Mouse (Mus musculus) embryonic stem cell, embryonic (primary cell): ENCODE data around the gene Spata2l.

Experiments used
- CTCF ChIA-PET, 4 experiments: fragments of 300-600 bp in 2 of 4; fragments of 350-600 bp in 2 of 4; sonication (Branson Sonifier 250); formaldehyde crosslinking; loops; one replicate each; lab custom pipeline; 2022; ENCODE audit warnings: inconsistent platforms in 2 of 4; lab: Charles Lee
- POLR2A ChIA-PET, 4 experiments: fragments of 300-600 bp in 2 of 4; fragments of 350-600 bp in 2 of 4; sonication (Branson Sonifier 250); formaldehyde crosslinking; loops; one replicate each; lab custom pipeline; 2022; ENCODE audit warnings: antibody characterized with exemption in 4 of 4, inconsistent platforms in 1 of 4; lab: Charles Lee

Gene Spata2l

DNA sequence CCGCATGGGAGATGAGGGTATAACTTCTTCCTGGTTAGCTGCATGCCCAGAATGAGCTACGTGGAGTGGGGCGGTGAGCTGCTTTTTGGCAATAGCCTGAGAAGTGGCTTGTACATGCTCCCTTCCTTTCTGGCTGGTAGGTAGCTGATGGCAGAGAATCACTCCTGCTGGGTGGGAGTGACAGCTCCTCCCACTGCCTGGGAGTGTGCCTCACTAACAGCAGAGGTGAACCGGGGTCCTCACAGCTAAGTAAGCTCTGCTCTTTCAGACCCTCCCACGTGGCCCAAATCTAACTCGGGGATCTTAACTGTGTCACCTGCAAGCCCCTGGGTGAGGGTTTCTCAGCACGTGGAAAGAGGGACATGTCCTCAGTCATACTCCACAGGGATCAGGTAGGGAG, 3.5 kb downstream of the Spata2l start:
- ChIA-PET POLR2A (interaction anchor here in 3 of 4 experiments (0.5 to 9.1 kb wide), 18 partner anchors 8 to 646 kb away, joined by 3 to 53 read pairs (median 8); partner anchors contain the start of genes Cdk10 (in 2 of the 3), Chmp1a (in 2 of the 3), Spata33 (in 2 of the 3) and Vps9d1 (in 1 of the 3)), CTCF (interaction anchor here (0.8 to 3.5 kb wide), 14 partner anchors 8 to 210 kb away, joined by 3 to 19 read pairs (median 5); partner anchors contain the start of genes Chmp1a (in 2 of the 4) and Spata33 (in 2 of the 4))

- ChIA-PET CTCF (interaction anchor here in 3 of 4 experiments (0.5 to 3.5 kb wide), 13 partner anchors 8 to 297 kb away, joined by 3 to 19 read pairs (median 4); partner anchors contain the start of genes Chmp1a (in 3 of the 3) and Spata33 (in 3 of the 3)), POLR2A (interaction anchor here in 3 of 4 experiments (0.5 to 9.1 kb wide), 12 partner anchors 12 to 124 kb away, joined by 3 to 53 read pairs (median 5); partner anchors contain the start of genes Chmp1a (in 2 of the 3), Spata33 (in 2 of the 3), Vps9d1 (in 1 of the 3) and Zfp276 (in 1 of the 3))
Observed at GRCm38 (mm10) chr8:123231742-123232141, 4.3 kb downstream of the Spata2l start.

- ChIA-PET POLR2A (interaction anchor here in 2 of 4 experiments (1.1 to 1.6 kb wide), 2 partner anchors 9 to 124 kb away, joined by 3 to 6 read pairs; no protein-coding TSS in a partner anchor), CTCF (interaction anchor here in 1 of 4 experiments (1.5 kb wide), 1 partner anchor 18 kb away, joined by 4 read pairs; the partner anchor contains the start of genes Chmp1a and Spata33)
Observed at GRCm38 (mm10) chr8:123230326-123230725, 5.7 kb downstream of the Spata2l start.

GRCm38 (mm10) chr8:123228416-123228815, 7.6 kb downstream of the Spata2l start:
- ChIA-PET POLR2A (interaction anchor here in 1 of 4 experiments (1.3 kb wide), 2 partner anchors 12 to 16 kb away, joined by 3 to 5 read pairs; partner anchors contain the start of genes Chmp1a and Spata33), CTCF (no interaction called here)

DNA sequence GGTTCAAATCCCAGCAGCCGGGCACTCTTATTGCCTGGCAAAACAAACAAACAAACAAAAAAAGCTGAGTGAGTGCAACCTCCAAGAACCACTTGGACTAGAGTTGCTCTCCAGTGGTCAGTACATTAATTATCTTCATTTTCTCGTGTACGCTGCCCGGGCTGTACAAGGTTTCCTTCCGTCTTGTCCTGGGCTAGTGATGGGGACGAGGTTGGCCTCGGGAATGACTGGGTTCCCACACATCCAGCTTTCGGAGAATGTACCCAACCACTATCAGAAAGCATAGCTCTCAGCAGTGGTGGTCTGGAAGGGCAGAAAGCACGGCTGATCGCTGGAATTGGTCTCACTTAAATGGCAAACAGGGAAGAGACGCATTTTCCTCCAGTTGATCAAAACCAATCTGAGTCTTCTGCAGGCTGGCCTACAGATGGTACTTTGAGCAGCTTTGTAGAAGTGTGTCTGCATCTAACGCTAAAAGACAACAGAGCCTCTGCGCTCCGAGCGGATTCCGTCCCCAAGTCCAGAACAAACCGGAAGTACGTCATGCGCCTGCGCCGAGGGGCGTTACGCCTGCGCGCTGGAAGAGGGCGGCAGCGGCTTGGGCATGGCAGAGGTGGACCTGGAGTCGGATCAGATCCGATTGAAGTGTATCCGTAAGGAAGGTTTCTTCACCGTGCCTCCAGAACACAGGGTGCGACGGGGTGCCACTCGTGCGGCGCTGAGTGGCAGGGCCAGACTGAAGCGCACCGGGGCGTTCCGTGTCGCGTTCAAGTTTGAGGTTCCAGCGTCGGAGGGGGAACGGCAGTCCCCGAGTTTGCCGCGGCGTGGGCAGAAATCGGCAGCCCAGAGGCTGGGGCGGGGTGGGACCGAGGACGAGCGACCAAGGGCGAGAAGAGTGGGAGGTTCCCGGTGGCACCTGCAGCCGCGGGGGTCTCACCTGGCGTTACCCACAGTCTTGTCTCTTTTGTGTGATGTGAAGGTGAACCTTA, 11.5 kb downstream of the Spata2l start, which contains the start of gene Cdk10:
Cdk10 (plus strand) TSS at position 565 of the 989 bp plus-strand sequence.
- POLR2A ChIA-PET, result interaction anchor here in 3 of 4 experiments (0.6 to 3.7 kb wide), 21 partner anchors 8 to 294 kb away, joined by 3 to 30 read pairs (median 4); partner anchors contain the start of genes Chmp1a (in 3 of the 3), Spata2l (in 3 of the 3), Spata33 (in 3 of the 3) and Gas8 (in 1 of the 3)

GRCm38 (mm10) chr8:123220917-123221316, 15.1 kb downstream of the Spata2l start:
- POLR2A ChIA-PET, result interaction anchor here (0.5 to 2.5 kb wide), 11 partner anchors 9 to 407 kb away, joined by 3 to 16 read pairs (median 3); partner anchors contain the start of genes Spata2l (in 2 of the 4), Chmp1a (in 1 of the 4), Spata33 (in 1 of the 4) and Zfp276 (in 1 of the 4)
- CTCF ChIA-PET, result interaction anchor here in 3 of 4 experiments (0.5 to 1.3 kb wide), 8 partner anchors 8 to 769 kb away, joined by 3 to 9 read pairs (median 4); partner anchors contain the start of genes Chmp1a (in 1 of the 3) and Spata33 (in 1 of the 3)

More for the DNA sequence above, 11.5 kb downstream of the Spata2l start, which contains the start of gene Cdk10:
- CTCF ChIA-PET, result interaction anchor here in 3 of 4 experiments (0.6 to 1.9 kb wide), 7 partner anchors 9 to 86 kb away, joined by 3 to 6 read pairs (median 4); partner anchors contain the start of genes Chmp1a (in 2 of the 3), Spata33 (in 2 of the 3) and Spata2l (in 1 of the 3)

DNA sequence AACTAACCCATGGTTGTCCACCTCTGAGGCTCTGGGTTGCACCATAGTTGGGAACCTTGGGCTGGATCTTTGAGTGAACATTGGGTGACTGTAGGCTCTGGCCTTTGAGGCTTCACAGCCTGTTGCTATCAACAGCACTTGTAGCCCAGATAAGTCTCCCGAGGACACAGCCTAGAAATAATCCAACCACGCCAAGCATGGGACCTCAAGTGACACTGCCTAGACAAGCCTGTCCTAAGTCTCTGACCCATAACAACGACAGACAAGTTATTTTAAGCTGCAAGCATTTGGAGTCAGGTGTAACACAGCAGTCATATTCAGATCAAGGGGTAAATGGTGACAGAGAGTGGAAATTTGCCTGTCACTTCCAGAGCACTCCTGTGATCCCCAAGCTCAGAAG, 20.6 kb downstream of the Spata2l start:
- CTCF ChIA-PET, result no interaction called here
- POLR2A ChIA-PET, result interaction anchor here in 1 of 4 experiments (1.0 kb wide), 2 partner anchors 9 to 107 kb away, joined by 3 to 4 read pairs; partner anchors contain the start of gene Cdk10

DNA sequence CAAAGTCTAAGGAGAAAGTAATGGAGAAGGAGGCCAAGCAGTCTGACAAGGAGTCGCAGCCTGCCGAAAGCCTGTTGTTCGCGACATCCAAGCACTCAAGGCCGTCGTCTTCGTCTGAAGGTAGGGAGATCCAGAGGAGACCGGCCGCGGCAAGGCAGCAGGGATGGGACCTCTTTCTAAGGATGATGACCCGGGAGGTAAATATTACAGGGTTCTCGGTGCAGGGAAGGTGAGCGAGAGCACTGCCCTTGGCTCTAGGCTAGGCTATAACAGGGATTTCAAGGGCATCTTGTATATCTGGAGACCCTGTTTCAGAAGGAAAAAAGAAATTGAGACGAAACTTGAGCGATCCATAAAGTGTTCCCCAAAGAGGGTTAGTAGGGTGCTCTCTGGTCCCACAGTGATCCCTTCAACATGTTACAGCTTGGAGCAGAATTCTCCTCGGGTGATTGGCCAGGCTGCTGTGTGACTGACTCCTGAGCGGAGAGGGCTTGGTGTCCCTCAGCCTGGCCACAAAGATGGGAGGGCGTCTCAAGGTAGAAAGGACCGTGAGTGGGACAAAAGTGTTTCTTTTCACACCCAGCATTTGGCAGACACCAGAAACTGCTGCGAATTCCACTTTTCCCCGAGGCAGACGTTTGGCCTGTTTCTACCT, 22.8 kb downstream of the Spata2l start:
- POLR2A ChIA-PET, result interaction anchor here (0.5 to 3.1 kb wide), 104 partner anchors 8 to 770 kb away, joined by 3 to 48 read pairs (median 4); partner anchors contain the start of genes Cdk10 (in 3 of the 4), Spata2l (in 3 of the 4), Dpep1 (in 2 of the 4) and Tcf25 (in 2 of the 4)

DNA sequence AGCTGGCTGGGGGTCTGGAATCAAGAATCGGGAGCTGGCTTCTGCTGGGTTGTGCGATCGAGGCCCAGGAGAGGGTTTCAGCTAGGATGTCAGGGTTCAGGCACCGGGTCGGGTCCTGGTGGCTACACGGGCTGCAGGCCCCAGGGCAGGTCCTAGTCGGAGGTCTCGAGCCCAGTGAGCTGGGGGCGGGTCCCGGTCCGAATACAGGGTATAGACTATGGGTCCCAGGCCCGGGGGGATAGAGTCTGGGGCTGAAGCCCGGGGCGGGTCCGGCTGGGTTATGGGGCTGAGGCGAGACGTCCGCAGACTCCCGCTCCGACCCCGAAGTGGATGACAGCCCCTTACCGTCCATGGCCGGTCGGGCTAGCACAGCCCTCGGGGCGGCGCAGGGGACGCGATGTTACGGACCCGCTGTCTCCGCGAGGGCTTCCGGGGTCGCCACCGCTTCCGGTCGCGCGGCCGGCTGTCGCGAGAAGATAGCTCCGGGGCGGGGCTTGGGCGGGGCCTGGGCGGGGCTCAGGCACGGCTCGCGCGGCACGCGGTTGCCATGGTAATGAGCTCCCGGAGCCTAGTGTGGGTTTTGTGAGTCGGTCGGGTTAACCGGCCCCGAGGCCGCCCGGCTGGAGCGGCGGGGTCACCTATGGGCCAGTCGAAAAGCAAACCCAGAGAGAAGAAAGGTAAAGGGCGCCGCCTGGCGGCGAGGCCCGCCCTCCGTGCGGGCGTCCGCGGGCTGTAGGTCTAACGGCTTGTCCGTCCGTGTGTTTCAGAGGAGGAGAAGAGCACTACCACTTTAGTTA, 23.5 kb downstream of the Spata2l start, which contains the start of the genes Chmp1a and Spata33:
Chmp1a (minus strand) TSS at position 443 of the 797 bp plus-strand sequence.
Spata33 (plus strand) TSS at position 512 of the 797 bp plus-strand sequence.
- CTCF ChIA-PET, result interaction anchor here (0.5 to 2.8 kb wide), 58 partner anchors 9 to 1685 kb away, joined by 3 to 40 read pairs (median 4); partner anchors contain the start of genes Spata2l (in 3 of the 4), Mc1r (in 2 of the 4), Cdk10 (in 1 of the 4) and Spire2 (in 1 of the 4)

More for the DNA sequence above, 22.8 kb downstream of the Spata2l start:
- CTCF ChIA-PET, result interaction anchor here (0.7 to 2.8 kb wide), 44 partner anchors 8 to 931 kb away, joined by 3 to 40 read pairs (median 4); partner anchors contain the start of genes Spata2l (in 3 of the 4), Mc1r (in 1 of the 4), Spire2 (in 1 of the 4) and Zfpm1 (in 1 of the 4)

DNA sequence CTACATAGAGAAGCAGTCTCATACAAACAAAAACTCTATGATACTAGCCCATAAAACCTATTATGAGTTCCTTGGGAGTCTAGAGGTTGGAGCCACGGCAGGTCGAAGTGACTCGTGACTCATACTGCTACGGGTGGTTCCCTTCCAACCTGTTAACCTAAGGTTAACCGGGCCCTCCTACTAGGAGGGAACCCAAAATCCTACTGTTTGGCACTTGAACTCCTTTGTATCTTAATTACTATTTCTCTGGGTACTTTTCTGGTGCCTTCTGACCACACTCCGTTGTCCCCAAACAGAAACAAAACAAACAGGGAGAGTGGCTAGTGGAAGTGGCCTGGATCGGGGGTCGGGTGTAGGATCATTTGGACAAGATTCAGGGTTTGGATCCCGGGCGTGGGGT, 24.2 kb downstream of the Spata2l start:
- ChIA-PET POLR2A (interaction anchor here in 3 of 4 experiments (1.0 to 3.1 kb wide), 41 partner anchors 8 to 341 kb away, joined by 3 to 48 read pairs (median 6); partner anchors contain the start of genes Cdk10 (in 3 of the 3), Spata2l (in 2 of the 3), Dpep1 (in 1 of the 3) and Fanca (in 1 of the 3)), CTCF (interaction anchor here (0.5 to 2.8 kb wide), 22 partner anchors 10 to 1685 kb away, joined by 3 to 40 read pairs (median 6); partner anchors contain the start of genes Spata2l (in 3 of the 4), Cdk10 (in 1 of the 4) and Spire2 (in 1 of the 4))

More for the DNA sequence above, 23.5 kb downstream of the Spata2l start, which contains the start of the genes Chmp1a and Spata33:
- POLR2A ChIA-PET, result interaction anchor here (0.5 to 3.1 kb wide), 106 partner anchors 9 to 769 kb away, joined by 3 to 48 read pairs (median 4); partner anchors contain the start of genes Cdk10 (in 3 of the 4), Spata2l (in 3 of the 4), Dpep1 (in 2 of the 4) and Tcf25 (in 2 of the 4)

- CTCF ChIA-PET, result interaction anchor here in 2 of 4 experiments (0.6 to 3.7 kb wide), 6 partner anchors 9 to 140 kb away, joined by 3 to 25 read pairs (median 3); partner anchors contain the start of genes Chmp1a (in 1 of the 2), Spata2l (in 1 of the 2) and Spata33 (in 1 of the 2)
- POLR2A ChIA-PET, result interaction anchor here (0.6 to 4.2 kb wide), 14 partner anchors 9 to 170 kb away, joined by 3 to 23 read pairs (median 4); partner anchors contain the start of genes Chmp1a (in 2 of the 4) and Spata33 (in 2 of the 4)
Observed at GRCm38 (mm10) chr8:123203571-123203970, 32.5 kb downstream of the Spata2l start.

DNA sequence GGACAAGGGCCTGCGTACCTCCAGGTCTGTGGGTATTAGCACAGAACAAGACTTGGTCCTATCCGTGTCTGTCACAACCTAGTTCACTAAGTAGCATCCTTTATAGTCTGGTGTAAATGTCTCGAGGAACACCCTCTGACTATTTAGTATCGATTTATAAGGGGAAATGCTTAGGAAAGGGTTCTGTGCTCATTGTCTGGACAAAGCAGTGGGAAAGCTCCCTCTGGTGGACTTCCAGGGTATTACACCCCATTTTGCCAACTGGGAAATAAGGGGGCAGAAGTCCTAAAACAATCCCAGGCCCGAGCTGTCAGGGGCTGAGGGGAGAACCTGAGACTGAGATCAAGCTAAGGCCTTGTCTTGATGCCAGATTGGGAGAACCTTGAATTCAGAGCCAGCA, 33.7 kb downstream of the Spata2l start:
- POLR2A ChIA-PET, result interaction anchor here (0.6 to 4.2 kb wide), 20 partner anchors 9 to 101 kb away, joined by 3 to 23 read pairs (median 4); partner anchors contain the start of genes Chmp1a (in 4 of the 4), Spata33 (in 4 of the 4), Dpep1 (in 1 of the 4) and Spata2l (in 1 of the 4)
- CTCF ChIA-PET, result interaction anchor here (0.5 to 3.7 kb wide), 53 partner anchors 9 to 1294 kb away, joined by 3 to 25 read pairs (median 4); partner anchors contain the start of genes Chmp1a (in 4 of the 4), Spata33 (in 4 of the 4), Spata2l (in 2 of the 4) and Cdk10 (in 1 of the 4)

DNA sequence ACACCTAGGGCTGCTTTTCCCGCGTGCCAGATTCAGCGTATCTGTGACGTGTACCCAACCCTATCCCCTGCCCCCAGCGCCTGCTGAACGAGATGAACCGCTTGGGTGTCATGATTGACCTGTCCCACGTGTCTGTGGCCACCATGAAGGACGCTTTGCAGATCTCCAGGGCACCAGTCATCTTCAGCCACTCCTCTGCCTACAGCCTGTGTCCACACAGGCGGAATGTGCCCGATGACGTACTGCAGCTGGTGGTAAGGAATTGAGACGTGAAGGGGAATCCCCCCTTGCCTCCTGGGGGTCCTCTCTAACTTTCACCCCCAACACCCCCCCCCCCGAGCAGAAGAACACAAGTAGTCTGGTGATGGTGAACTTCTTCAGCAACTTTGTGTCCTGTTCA, 36.2 kb downstream of the Spata2l start:
- CTCF ChIA-PET, result interaction anchor here in 2 of 4 experiments (0.6 to 3.7 kb wide), 6 partner anchors 13 to 1233 kb away, joined by 3 to 25 read pairs (median 3); partner anchors contain the start of genes Chmp1a (in 1 of the 2) and Spata33 (in 1 of the 2)
- POLR2A ChIA-PET, result interaction anchor here in 2 of 4 experiments (0.7 to 4.1 kb wide), 7 partner anchors 13 to 289 kb away, joined by 3 to 19 read pairs (median 3); partner anchors contain the start of genes Chmp1a (in 2 of the 2), Spata33 (in 2 of the 2), Dpep1 (in 1 of the 2) and Spata2l (in 1 of the 2)

- ChIA-PET POLR2A (interaction anchor here in 2 of 4 experiments (0.6 to 4.9 kb wide), 12 partner anchors 12 to 144 kb away, joined by 3 to 24 read pairs (median 4); partner anchors contain the start of genes Chmp1a (in 2 of the 2), Spata33 (in 2 of the 2), Dpep1 (in 1 of the 2) and Spata2l (in 1 of the 2)), CTCF (interaction anchor here in 2 of 4 experiments (0.6 to 1.3 kb wide), 2 partner anchors 8 to 93 kb away, joined by 3 read pairs; no protein-coding TSS in a partner anchor)
Observed at GRCm38 (mm10) chr8:123197016-123197415, 39.0 kb downstream of the Spata2l start.
